Mouse (Mus musculus): ENCODE measurements around the gene Ndufa11. TPM values are rescaled to one million over a fixed set of nuclear protein-coding genes. Genes with fewer than 3 reads are reported as not detected.

Gene Ndufa11
- polyA plus RNA-seq (2012; rRNA removed; ENCODE audit: low replicate concordance) = 689 and 708 TPM in 2 replicates

DNA sequence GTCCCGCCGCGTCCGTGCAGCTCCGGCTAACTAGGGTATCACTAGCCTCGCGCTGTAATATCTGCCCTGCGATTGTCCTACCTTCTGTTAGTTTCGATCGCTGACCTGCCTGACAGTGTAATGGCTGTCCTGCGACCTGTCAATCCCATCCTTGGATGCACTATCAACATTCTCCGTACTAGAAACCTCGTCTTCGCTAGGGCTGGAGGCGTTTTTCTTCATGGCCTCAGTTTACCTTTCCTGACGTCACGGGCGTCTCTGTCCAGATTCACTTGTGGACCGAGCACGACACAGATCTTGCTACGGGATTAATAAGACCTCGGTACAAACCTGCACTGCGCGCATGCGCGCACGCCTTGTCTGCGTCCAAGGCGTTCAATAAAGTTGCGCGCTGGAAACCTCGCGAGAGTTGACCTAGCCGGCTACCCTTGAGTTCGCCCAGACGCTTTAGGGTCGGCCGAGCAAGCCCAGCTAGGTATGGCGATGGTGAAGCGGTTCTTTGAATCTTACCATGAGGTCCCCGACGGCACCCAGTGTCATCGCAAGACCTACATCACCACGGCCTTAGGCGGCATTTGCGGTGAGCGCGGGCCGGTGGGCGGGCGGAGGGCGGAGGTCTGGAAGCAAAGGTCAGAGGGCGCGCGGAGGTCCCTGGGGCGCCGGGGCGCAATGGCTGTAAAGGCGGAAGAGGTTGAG, at the start of gene Ndufa11, which contains the start of gene Vmac:
Ndufa11 (plus strand) TSS at position 405 of the 696 bp plus-strand sequence.
Vmac (minus strand) TSS at position 660 of the 696 bp plus-strand sequence.

DNA sequence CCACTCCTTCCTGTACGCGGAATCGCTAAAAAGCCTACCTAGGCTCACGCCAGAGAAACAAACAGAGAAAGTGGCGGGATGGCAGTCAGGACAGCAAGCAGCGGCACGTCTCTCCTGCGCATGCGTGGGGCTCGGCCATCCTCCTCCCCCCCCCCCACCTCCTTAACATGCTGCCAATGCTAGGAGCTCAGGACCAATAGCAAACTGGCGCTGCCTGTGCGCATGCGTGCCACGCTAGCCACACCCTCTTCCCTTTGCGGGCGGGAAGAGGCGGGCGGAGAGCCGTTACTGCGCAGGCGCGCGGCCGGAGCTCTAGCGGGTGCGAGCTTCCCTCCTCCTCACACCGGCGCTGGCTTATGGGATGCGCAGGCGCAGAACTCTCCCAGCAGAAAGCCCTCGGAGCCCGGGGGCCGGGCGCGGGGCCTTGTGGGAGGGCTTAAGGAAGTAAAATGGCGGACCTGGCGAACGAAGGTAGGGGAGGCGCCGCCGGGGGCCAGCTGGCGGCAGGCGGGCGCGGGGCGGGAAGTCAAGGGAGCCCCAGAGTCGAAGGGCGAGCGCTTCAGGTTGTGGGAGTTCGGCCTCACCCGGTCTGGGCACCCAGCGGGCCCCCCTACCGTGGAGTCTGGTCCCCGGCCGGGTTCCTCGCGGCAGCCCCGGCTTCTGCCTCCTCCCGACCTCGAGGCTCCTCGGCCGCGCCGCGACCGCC, 44.5 kb upstream of the Ndufa11 start, which contains the start of gene Ranbp3:
Ranbp3 (plus strand) TSS at position 354 of the 706 bp plus-strand sequence.

DNA sequence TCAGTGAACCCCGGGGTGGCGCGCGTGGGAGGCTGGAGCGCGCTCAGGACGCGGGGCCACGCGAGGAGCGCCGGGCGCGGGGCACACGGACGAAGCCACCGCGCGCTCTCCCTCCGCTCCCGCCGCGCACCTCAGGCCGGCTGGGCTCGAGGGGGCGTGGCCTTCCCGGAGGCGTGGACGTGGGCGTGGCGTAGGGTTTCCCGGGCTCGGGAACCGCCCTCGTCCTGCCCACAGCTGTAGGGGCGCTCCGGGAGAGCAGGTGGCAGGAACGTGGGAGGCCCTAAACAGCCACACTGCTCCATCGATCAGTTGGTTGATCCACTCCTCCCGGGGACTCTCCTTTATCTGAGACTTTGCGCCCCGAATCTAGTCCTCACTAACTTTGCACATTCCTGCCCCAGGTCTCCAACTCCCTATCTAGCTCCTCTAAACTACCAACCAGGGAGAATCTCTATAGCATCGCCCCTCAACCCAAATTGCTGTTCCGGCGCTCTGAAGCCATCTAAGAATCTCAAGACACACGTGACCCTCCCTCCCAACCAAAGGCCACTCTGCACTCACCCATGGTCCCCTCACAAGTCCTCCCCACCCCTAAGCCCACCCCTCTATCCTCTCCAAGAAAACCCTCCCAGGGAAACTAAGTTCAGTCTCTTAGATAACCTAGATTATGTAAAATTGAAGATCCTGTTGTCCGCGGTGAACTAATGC, 40.0 kb downstream of the Ndufa11 start, which contains the start of gene Nrtn:
Nrtn (minus strand) TSS at position 115 of the 708 bp plus-strand sequence.

DNA sequence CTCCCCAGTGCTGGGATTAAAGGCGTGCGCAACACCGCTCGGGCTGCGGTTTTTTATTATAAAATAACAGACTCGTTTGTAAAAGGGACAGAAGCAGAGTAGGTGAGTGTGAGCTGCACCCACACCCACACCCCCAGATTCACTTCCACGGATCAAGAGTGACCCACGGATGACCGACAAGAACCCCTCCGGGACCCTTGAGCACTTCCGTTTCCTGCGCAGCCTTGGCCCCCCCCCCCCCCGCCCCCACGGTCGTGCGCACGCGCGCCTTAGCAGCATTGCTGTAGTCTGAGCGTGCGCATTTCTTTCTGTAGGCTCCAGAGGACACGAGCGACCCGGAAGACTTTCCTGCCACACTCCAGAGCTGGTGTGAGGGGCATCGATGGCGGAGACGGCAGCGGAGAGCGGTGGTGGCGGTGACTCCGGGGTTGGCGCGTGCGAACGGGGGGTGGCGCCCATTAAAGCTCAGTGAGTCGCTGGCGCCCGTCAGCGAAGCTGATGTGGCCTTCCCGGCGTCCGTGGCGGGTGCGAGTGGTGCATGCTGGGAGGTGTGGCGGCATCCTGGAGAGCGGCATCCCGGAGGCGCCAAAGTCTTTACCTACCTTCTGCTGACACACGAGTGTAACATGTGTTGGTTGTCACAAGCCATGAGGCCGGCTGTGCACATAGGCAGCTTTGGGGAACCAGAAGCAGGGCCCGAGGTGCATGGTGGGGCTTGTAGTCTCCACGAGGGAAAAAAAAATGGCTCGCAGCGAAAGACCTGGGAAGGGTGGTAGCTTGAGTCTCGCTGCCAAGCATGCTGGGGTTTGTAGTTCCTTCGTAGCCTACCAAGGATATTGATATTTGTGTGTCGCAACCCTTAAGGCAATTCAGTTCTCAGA, 47.1 kb downstream of the Ndufa11 start, which contains the start of gene Dus3l:
Dus3l (plus strand) TSS at position 284 of the 881 bp plus-strand sequence.

DNA sequence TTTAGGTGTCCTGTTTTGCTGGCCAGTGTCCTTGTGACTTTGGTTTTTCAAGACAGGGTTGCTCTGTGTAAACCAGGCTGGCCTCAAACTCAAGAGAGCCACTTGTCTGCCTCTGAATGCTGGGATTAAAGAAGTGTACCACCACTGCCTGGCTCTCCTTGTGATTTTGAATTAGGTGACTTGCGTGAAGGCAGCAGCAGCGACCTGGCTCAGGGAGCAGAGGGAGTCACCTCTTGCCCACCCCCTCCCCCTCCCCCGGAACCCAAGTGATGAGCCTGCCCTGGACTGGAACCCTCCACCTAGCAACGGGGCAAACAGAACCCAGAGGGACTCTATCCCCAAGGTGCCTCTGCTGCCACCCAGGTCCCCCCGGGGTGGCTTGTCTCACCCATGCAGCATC, 52.4 kb downstream of the Ndufa11 start, which contains the start of gene Prr22:
Prr22 (plus strand) TSS at position 301 of the 400 bp plus-strand sequence.

Other genes with a start within 250 kb of the Ndufa11 start
- gene Ptprs, start 241.3 kb upstream of the Ndufa11 start, polyA plus RNA-seq (2012; rRNA removed; ENCODE audit: low replicate concordance) = 112 and 178 TPM in 2 replicates
- gene Znrf4, start 205.3 kb upstream of the Ndufa11 start, polyA plus RNA-seq (2012; rRNA removed; ENCODE audit: low replicate concordance) = 0.10 TPM in 1 of 2 replicates, not detected in the other
- 13.3 and 17.3 TPM in 2 replicates for gene Gm20219, start 163.4 kb upstream of the Ndufa11 start, polyA plus RNA-seq (2012; rRNA removed; ENCODE audit: low replicate concordance)
- 56.0 and 97.0 TPM in 2 replicates for gene Safb2, start 133.2 kb upstream of the Ndufa11 start, polyA plus RNA-seq (2012; rRNA removed; ENCODE audit: low replicate concordance)
- gene Safb, start 132.9 kb upstream of the Ndufa11 start, polyA plus RNA-seq (2012; rRNA removed; ENCODE audit: low replicate concordance) = 42.7 and 81.7 TPM in 2 replicates
- gene 2410015M20Rik, start 108.0 kb upstream of the Ndufa11 start, polyA plus RNA-seq (2012; rRNA removed; ENCODE audit: low replicate concordance) = 140 and 142 TPM in 2 replicates
- gene Rpl36, start 104.4 kb upstream of the Ndufa11 start, polyA plus RNA-seq (2012; rRNA removed; ENCODE audit: low replicate concordance) = 1,962 and 4,053 TPM in 2 replicates
- gene Lonp1, start 90.9 kb upstream of the Ndufa11 start, polyA plus RNA-seq (2012; rRNA removed; ENCODE audit: low replicate concordance) = 76.8 and 87.4 TPM in 2 replicates
- gene Catsperd, start 89.6 kb upstream of the Ndufa11 start, polyA plus RNA-seq (2012; rRNA removed; ENCODE audit: low replicate concordance) = 0.31 and 0.63 TPM in 2 replicates
- gene Ranbp3, start 44.5 kb upstream of the Ndufa11 start, polyA plus RNA-seq (2012; rRNA removed; ENCODE audit: low replicate concordance) = 68.1 and 99.5 TPM in 2 replicates
- 27.7 and 47.7 TPM in 2 replicates for gene Vmac, start 255 bp downstream of the Ndufa11 start, polyA plus RNA-seq (2012; rRNA removed; ENCODE audit: low replicate concordance)
- 12.6 and 45.0 TPM in 2 replicates for gene Nrtn, start 39.8 kb downstream of the Ndufa11 start, polyA plus RNA-seq (2012; rRNA removed; ENCODE audit: low replicate concordance)
- 71.4 and 109 TPM in 2 replicates for gene Dus3l, start 47.0 kb downstream of the Ndufa11 start, polyA plus RNA-seq (2012; rRNA removed; ENCODE audit: low replicate concordance)
- gene Prr22, start 52.5 kb downstream of the Ndufa11 start, polyA plus RNA-seq (2012; rRNA removed; ENCODE audit: low replicate concordance) = 2.4 and 5.4 TPM in 2 replicates
- 17.1 and 19.0 TPM in 2 replicates for gene Rfx2, start 113.2 kb downstream of the Ndufa11 start, polyA plus RNA-seq (2012; rRNA removed; ENCODE audit: low replicate concordance)
- gene Acsbg2, start 156.7 kb downstream of the Ndufa11 start, polyA plus RNA-seq (2012; rRNA removed; ENCODE audit: low replicate concordance) = not detected in 2 replicates
- 0.05 and 0.06 TPM in 2 replicates for gene 1700061G19Rik, start 157.7 kb downstream of the Ndufa11 start, polyA plus RNA-seq (2012; rRNA removed; ENCODE audit: low replicate concordance)
- 47.6 and 68.7 TPM in 2 replicates for gene Mllt1, start 217.6 kb downstream of the Ndufa11 start, polyA plus RNA-seq (2012; rRNA removed; ENCODE audit: low replicate concordance)